Mouse (Mus musculus) embryonic facial prominence, embryonic 11.5 days (tissue): ENCODE results near the gene Ccr10. TPM values are rescaled to one million over a fixed set of nuclear protein-coding genes. Genes with fewer than 3 reads are reported as not detected.

Experiments
- ATAC-seq: fragments of 200-750 bp; cut with Nextera tagmentation; replicated peaks from 2 replicates; pipeline ENCODE4 v1.8.0; 2017; ENCODE audit warnings: low read depth; ENCODE audit not compliant: insufficient number of reproducible peaks, low FRiP score, low TSS enrichment
- DNase-seq: peaks from one replicate; pipeline ENCODE4 v3.0.0-alpha.2; 2015; ENCODE audit warnings: low spot score
- H3K27ac ChIP-seq: fragments of 300-500 bp; sonication (generic); replicated peaks from 2 replicates; pipeline ENCODE4 v1.5.1; 2014; ENCODE audit warnings: mild to moderate bottlenecking, low read depth, low read length, control low read depth
- H3K27me3 ChIP-seq: fragments of 300-500 bp; sonication (generic); 2 replicates; pipeline ENCODE4 v1.6.1; 2014; ENCODE audit warnings: mild to moderate bottlenecking, low read length, moderate library complexity, mixed read lengths; ENCODE audit not compliant: control insufficient read depth, insufficient read depth
- H3K36me3 ChIP-seq: fragments of 300-500 bp; sonication (generic); replicated peaks from 2 replicates; pipeline ENCODE4 v1.6.1; 2014; ENCODE audit warnings: low read depth, mild to moderate bottlenecking, low read length, moderate library complexity, mixed read lengths; ENCODE audit not compliant: control insufficient read depth, insufficient read depth
- H3K4me1 ChIP-seq: fragments of 300-500 bp; sonication (generic); 2 replicates; pipeline ENCODE4 v1.6.1; 2014; ENCODE audit warnings: low read length, mixed read lengths; ENCODE audit not compliant: control insufficient read depth, insufficient read depth
- H3K4me2 ChIP-seq: fragments of 300-500 bp; sonication (generic); 2 replicates; pipeline ENCODE4 v1.6.1; 2014; ENCODE audit warnings: low read depth, mild to moderate bottlenecking, control low read depth, low read length, moderate library complexity
- H3K4me3 ChIP-seq: fragments of 300-500 bp; sonication (generic); 2 replicates; pipeline ENCODE4 v1.5.1; 2014; ENCODE audit warnings: low read depth, low read length, control low read depth
- H3K9ac ChIP-seq: fragments of 300-500 bp; sonication (generic); replicated peaks from 2 replicates; pipeline ENCODE4 v1.6.1; 2014; ENCODE audit warnings: mild to moderate bottlenecking, control low read depth, low read length
- H3K9me3 ChIP-seq: fragments of 300-500 bp; sonication (generic); replicated peaks from 2 replicates; pipeline ENCODE4 v1.6.1; 2016; ENCODE audit warnings: mild to moderate bottlenecking, low read length, inconsistent platforms, mixed read lengths; ENCODE audit not compliant: control insufficient read depth
- WGBS: fragments of 180-500 bp; shearing (Covaris S2); extraction: QIAGEN DNeasy Blood & Tissue Kit; methylation state at CpG from one replicate; pipeline ENCODE4 v1.1.7; 2014; 5-methylcytosine and 5-hydroxymethylcytosine counted together
- polyA plus RNA-seq: library from polyadenylated mRNA; unstranded; fragments of >200 nt; fragmentation: Nextera tagmentation; extraction: Ambion mirVana; gene quantifications from 2 replicates; pipeline ENCODE4 v1.2.1, GENCODE M21; 2014

Ccr10 gene
- polyA plus RNA-seq, 1 experiment from 2014 or later = 0.20 TPM

DNA sequence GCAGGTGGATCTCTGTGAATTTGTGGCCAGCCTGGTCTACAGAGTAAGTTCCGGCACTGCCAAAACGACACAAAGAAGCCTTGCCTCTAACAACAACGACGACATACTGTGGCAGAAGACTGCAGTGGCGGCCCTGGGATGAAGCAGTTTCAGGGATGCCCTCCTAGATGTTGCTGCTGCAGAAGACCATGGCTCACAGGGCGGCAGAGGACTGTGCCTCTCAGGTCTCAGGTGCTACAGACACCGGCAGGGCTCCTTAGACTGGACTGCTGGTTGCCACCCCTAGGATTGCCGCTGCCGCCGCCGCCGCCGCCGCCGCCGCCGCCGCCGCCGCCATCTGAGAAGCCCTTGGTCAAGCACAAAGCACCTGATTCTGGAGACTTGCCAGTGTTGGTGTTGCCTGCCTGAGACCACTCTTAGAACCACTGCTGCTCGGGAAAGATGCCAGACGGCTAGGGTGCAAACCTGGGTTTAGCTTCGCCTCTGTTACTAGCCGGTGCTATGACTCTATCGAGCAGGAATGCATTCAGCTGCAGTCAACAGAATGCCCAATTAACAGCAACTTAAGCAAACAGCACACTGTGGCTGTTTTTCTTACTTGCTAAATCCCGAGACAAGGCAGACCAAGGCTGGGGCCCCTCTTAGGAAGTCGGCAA lies 35.0 kb downstream of the Ccr10 start:
- H3K27me3 ChIP-seq = no peaks in the 10 kb centered on the region; the same call in none of the 2 replicates
- H3K9me3 ChIP-seq = no peaks in the 10 kb centered on the region
- ATAC-seq (no peak), DNase-seq (no peak)
- H3K4me3 ChIP-seq = 0 out of 2 replicates have a peak overlapping the region, but pooled peaks have one; percentile 17
- no peak overlapping the region for H3K27ac ChIP-seq
- H3K36me3 ChIP-seq = no peaks in the 10 kb centered on the region
- H3K4me2 ChIP-seq = peak overlapping the region; percentile 37
- 45% methylated on average over 27 of the region's 27 CpGs for WGBS
- H3K9ac ChIP-seq = peak overlapping the region; percentile 50
- no peaks in the 10 kb centered on the region for H3K4me1 ChIP-seq

DNA sequence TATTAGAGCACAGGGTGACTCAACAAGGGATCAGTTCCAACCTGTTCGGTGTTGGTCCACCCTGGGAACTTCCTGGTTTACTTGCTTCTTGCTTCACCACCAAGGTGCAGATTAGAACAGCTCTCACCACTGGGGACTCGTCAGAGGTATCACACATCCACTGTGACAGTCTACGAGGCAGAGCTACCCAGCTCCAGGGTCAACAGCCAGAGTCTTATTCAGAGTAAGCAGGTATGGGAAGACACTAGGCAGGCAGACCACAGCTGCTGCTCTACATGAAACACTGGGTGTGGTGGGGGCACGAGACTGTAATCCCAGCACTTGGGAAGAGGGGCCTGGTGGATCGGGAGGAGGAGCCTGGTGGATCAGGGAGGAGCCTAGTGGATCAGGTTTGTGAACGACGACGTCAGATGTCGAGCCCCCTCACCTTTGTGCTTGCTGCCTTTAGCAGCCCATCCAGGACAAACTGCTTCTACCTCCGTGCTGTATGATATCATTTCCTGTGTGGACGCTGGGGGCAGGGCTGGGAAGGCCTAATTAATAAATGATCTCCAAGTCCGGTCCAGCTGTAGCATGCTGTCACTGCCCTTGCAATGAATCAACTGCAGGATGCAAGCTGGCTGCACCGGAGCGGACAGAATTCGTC lies 36.6 kb downstream of the Ccr10 start:
- Histone ChIP-seq H3K4me1 (no peaks in the 10 kb centered on the region), H3K9me3 (no peaks in the 10 kb centered on the region), H3K27ac (no peak overlapping the region), H3K27me3 (no peaks in the 10 kb centered on the region; the same call in none of the 2 replicates), H3K4me2 (peak overlapping the region; percentile 20; the same call in 1 of the 2 replicates), H3K9ac (peak overlapping the region; percentile 15; the same call in 1 of the 2 replicates), H3K4me3 (no peak overlapping the region), H3K36me3 (no peaks in the 10 kb centered on the region)
- ATAC-seq (peak; percentile 66; the same call in 1 of the 2 replicates), DNase-seq (peak; percentile 45)
- WGBS = 28% methylated on average over 15 of the region's 15 CpGs

DNA sequence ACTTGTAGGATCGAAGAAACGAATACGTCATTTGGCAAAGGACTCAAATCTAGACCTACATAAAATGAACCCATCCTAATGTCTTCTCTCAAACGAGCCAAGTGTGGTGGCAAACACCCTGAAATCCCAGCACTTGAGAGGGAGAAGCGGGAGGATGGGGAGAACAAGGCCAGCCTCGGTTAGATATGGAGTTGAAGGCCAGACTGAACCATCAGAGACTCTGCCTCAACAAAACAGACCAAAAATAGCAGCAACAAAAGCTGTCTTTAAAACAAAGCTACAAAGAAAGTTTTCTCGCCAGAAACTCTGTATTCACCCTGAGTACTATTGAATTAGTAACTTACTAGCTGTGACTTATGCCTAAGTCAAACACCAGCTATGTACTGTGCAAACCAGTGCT lies 38.2 kb downstream of the Ccr10 start:
- no peak overlapping the region for H3K9ac ChIP-seq
- H3K9me3 ChIP-seq = no peaks in the 10 kb centered on the region
- H3K4me2 ChIP-seq = no peak overlapping the region
- H3K27me3 ChIP-seq = no peaks in the 10 kb centered on the region; the same call in none of the 2 replicates
- H3K36me3 ChIP-seq = no peaks in the 10 kb centered on the region
- H3K4me1 ChIP-seq = no peaks in the 10 kb centered on the region
- ATAC-seq (no peak), DNase-seq (no peak)
- no peak overlapping the region for H3K4me3 ChIP-seq
- H3K27ac ChIP-seq = no peak overlapping the region
- WGBS = 84% methylated on average over 7 of the region's 7 CpGs

DNA sequence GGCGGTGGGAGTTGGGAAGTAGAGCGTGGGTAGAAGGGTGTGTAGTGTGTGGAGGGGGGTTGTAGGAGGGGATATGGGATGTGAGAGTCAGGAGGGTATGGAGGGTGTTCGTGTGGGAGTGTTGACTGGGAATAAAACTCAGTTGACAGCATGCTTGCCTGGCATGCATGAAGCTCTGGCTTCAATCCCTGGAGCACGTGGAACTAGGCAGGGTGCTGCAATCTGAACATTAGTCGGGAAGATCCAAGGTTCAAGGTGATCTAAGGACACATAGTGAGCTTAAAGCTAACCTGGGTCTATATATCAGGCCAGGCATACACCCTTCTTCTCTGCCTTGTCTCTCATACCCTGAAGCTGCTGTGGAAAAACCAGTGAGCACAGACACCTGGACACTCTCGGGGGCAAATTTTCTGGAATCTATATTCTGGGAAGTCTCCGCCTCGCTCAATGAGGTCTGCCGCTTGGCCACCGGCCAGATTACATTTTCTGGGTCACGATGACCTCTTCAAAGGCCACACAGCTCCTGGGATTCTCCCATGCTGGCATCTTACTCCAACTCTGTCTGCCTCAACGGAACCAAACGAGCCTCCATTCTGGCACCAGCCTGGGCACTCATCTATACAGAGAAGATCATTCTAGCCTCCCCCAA lies 40.9 kb downstream of the Ccr10 start:
- Histone ChIP-seq H3K36me3 (no peaks in the 10 kb centered on the region), H3K4me3 (no peak overlapping the region), H3K27ac (no peak overlapping the region), H3K9me3 (no peaks in the 10 kb centered on the region), H3K9ac (no peak overlapping the region), H3K4me2 (no peak overlapping the region), H3K4me1 (no peaks in the 10 kb centered on the region), H3K27me3 (no peaks in the 10 kb centered on the region)
- no peak for DNase-seq
- 79% methylated on average over 13 of the region's 13 CpGs for WGBS
- ATAC-seq = no peak

DNA sequence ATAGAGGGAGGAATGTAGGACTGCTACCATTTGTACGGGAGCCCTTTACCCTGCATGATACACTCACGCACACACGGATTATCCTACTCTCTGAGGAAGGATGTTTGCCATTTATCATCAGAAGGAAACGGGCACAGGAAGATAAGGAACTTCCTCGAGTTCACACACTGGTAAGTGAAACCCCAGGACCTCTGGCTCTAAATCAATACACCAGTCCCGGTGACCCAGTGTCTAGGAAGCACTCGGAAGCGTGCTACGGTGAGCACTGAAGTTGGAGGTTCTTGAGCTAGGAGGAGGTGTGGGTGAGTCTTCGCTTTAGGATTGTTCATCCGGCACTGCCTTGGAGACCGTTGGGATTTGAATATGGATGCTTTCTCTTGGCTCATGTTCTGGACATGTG lies 42.2 kb downstream of the Ccr10 start:
- WGBS = 85% methylated on average over 12 of the region's 12 CpGs
- H3K9ac ChIP-seq = no peak overlapping the region
- no peak overlapping the region for H3K4me3 ChIP-seq
- H3K4me1 ChIP-seq = no peaks in the 10 kb centered on the region
- no peaks in the 10 kb centered on the region for H3K9me3 ChIP-seq
- H3K4me2 ChIP-seq = no peak overlapping the region
- H3K36me3 ChIP-seq = no peaks in the 10 kb centered on the region
- no peak overlapping the region for H3K27ac ChIP-seq
- ATAC-seq = no peak
- no peak for DNase-seq
- H3K27me3 ChIP-seq = no peaks in the 10 kb centered on the region

DNA sequence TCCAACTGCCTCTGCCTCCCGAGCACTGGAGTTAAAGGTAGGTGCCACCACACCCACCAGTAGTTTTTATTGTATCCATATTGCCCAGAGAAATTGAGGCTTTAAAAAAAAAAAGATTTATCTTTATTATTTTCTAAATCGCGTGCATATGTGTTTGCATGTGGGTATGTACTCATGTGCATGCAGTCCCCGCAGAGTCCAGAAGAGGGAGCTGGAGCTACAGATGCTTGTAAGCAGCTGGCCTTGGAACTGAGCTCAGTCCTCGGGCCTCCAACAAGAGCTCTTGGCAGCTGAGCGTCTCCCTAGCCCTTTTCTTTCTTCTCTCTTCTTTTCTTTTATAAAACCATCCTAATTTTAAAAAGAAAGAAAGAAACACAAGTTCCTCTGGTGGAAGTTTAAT lies 43.5 kb downstream of the Ccr10 start:
- Histone ChIP-seq H3K4me1 (no peaks in the 10 kb centered on the region), H3K27me3 (no peaks in the 10 kb centered on the region), H3K4me3 (no peak overlapping the region), H3K36me3 (peaks cover under 1% of the 10 kb centered on the region), H3K27ac (no peak overlapping the region), H3K9ac (no peak overlapping the region), H3K9me3 (no peaks in the 10 kb centered on the region), H3K4me2 (no peak overlapping the region)
- ATAC-seq (no peak), DNase-seq (peak; percentile 57)
- 85% methylated on average over 6 of the region's 6 CpGs for WGBS

DNA sequence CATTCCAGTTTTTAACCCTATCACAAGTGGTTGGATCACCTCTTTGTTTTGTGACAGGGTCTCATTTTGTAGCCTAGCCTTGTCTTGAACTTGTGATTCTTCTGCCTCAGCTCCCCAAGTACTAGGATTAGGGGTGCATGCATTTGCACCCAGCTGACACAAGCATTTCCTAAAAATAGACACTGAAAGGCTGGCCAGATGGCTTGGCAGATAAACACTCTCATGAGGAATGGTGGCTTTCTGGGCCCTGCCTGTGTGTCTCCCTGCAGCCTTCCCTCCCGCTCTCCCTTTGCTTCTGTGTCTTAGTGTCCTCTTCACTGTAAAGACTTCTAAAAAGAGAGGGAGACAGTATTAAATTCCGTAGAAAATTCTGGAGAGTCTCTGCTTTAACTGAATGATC lies 44.1 kb downstream of the Ccr10 start:
- H3K27ac ChIP-seq = no peak overlapping the region
- no peak for DNase-seq
- peaks cover 6% of the 10 kb centered on the region for H3K36me3 ChIP-seq
- H3K4me3 ChIP-seq = no peak overlapping the region
- no peak overlapping the region for H3K9ac ChIP-seq
- H3K4me1 ChIP-seq = no peaks in the 10 kb centered on the region
- WGBS = 87% methylated on average over 2 of the region's 2 CpGs
- no peak overlapping the region for H3K4me2 ChIP-seq
- ATAC-seq = no peak
- H3K9me3 ChIP-seq = no peaks in the 10 kb centered on the region
- H3K27me3 ChIP-seq = no peaks in the 10 kb centered on the region
